Mouse (Mus musculus) cerebellum, postnatal 14 days (tissue): ENCODE measurements around the gene Tnfrsf13b.
"Not testable (repeated sequence)": the region's sequence is repeated elsewhere in the genome, so short reads cannot be mapped to it uniquely, and the experiment has no call there.

Experiments
- DNase-seq, 2 experiments: peaks; one replicate each; pipeline ENCODE4 v3.0.0; 2021; ENCODE audit warnings: mixed read lengths in 2 of 2

Gene Tnfrsf13b

GRCm38 (mm10) chr11:61174291-61174820 is 47.8 kb downstream of the Tnfrsf13b start:
- DNase-seq, result peak; percentile 71 to 88

GRCm38 (mm10) chr11:61174821-61175658 is 48.5 kb downstream of the Tnfrsf13b start, which contains the start of gene Usp22:
TSS of gene Usp22 (minus strand) at chr11:61175055.
- DNase-seq, result peak; percentile 99

GRCm38 (mm10) chr11:61175778-61176177 is 49.2 kb downstream of the Tnfrsf13b start:
- no peak for DNase-seq

- no peak for DNase-seq
These were observed 49.8 kb downstream of the Tnfrsf13b start for GRCm38 (mm10) chr11:61176321-61176720.

- no peak for DNase-seq
These were observed 53.8 kb downstream of the Tnfrsf13b start for GRCm38 (mm10) chr11:61180361-61180760.

GRCm38 (mm10) chr11:61181624-61182023 is 55.1 kb downstream of the Tnfrsf13b start:
- DNase-seq, result no peak

GRCm38 (mm10) chr11:61183820-61184219 is 57.3 kb downstream of the Tnfrsf13b start:
- no peak for DNase-seq

GRCm38 (mm10) chr11:61190776-61191175 is 64.2 kb downstream of the Tnfrsf13b start:
- no peak for DNase-seq

GRCm38 (mm10) chr11:61192123-61192522 is 65.6 kb downstream of the Tnfrsf13b start:
- DNase-seq, result not testable (repeated sequence)

GRCm38 (mm10) chr11:61192779-61193178 is 66.2 kb downstream of the Tnfrsf13b start:
- no peak for DNase-seq

GRCm38 (mm10) chr11:61193392-61193791 is 66.8 kb downstream of the Tnfrsf13b start:
- peak; percentile 93 to 96 for DNase-seq

GRCm38 (mm10) chr11:61196616-61197353 is 70.2 kb downstream of the Tnfrsf13b start:
- DNase-seq, result no peak

GRCm38 (mm10) chr11:61197935-61198334 is 71.4 kb downstream of the Tnfrsf13b start:
- DNase-seq, result no peak
